Mouse (Mus musculus) brain, embryonic 14.5 days (tissue): Measurements from ENCODE around the gene Rheb.

ENCODE experiments used
- CTCF ChIP-seq: fragments of 200-500 bp; IDR thresholded peaks from 2 replicates; pipeline ENCODE4 v1.5.1; 2012; ENCODE audit warnings: inconsistent platforms, mild to moderate bottlenecking, moderate library complexity, borderline replicate concordance; ENCODE audit not compliant: insufficient read depth, insufficient read length; ENCODE audit errors: extremely low read depth
- POLR2A ChIP-seq: fragments of 200-500 bp; IDR thresholded peaks from 2 replicates; pipeline ENCODE4 v1.6.1; 2012; ENCODE audit warnings: mild to moderate bottlenecking, inconsistent platforms, borderline replicate concordance; ENCODE audit not compliant: poor library complexity, insufficient read depth, insufficient read length, severe bottlenecking; ENCODE audit errors: extremely low read depth

- TF ChIP-seq CTCF (no peak), POLR2A (no peak)
Observed at GRCm38 (mm10) chr5:24817191-24817590, 25.2 kb downstream of the Rheb start.
